Mouse (Mus musculus): Measurements from ENCODE around the gene Sorcs2.
A peak's percentile ranks its signal among the peaks of the same experiment; 100 is the strongest.

Sorcs2 gene

DNA sequence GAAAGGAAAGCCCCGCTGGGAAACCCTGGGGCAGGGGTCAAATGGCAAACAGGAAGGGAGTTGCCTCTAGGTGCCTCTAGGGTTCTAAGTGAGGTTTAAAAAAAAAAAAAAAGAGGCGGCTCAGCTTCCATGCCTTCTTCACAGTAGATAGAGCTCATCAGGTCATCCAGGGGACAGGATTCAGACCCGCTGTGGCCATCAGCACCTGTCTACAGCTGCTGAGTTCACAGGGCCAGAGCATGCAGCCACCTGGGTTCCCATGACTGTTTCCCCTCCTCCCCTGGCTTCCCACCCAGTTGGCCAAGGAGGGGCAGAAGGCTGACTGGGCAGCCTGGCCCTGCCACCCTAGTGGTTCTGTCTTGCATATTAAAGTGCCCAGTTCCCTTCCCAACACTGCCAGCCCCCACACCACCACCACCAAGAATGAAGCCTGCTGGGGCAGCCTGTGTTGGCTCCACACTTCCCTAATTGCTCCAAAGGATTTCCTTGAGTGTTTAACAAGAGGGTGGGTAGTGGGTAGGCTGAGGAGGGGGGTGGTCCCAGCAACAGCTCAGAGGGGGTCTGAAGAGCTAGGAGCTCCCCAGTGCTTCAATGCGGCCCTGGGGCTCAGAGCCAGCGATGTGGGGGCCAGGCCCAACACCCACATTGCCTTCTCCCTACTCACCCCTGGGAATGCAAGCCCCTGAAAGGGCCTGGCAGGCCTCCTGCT, 38.2 kb downstream of the Sorcs2 start:
- no peak for DNase-seq (ENCODE audit: extremely low spot score)

DNA sequence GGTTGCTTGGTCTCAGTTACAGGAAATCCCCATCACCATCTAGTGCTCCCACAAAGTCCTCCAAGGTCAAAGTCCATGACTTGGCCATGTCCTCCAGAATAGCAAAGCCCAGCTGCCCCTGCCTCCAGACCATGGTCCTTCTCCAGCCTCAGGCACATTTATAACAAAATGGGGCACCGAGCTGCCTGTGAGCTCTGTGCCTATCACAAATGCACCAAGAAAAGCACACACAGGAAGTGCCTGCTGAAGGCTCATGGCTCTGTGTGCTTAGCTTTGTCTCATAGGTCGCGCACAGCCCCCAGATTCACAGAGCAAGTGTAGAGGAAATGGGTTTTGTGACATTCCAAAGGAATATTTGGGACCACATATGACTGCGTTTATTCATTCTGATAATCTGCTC, 39.8 kb downstream of the Sorcs2 start:
- DNase-seq (ENCODE audit: extremely low spot score) = no peak

DNA sequence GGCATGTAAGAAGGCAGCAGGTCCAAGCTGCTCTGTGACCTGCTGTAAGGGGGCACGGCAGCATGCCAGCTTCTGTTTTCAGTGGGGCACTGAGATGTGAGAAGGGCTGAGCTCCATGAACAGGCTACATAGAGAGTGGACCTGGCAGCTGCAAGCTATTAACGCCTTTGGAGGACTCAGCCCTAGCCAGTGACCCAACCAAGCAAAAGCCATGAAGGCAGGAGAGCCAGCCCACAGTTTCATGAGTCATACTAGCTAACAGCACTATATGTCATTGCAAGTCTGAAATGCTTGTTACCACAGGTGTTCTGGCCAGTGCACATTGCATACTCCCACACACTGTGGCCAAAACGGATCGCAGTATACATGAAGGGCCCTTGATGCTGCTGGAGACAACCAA, 41.3 kb downstream of the Sorcs2 start:
- no peak for DNase-seq (ENCODE audit: extremely low spot score)

DNA sequence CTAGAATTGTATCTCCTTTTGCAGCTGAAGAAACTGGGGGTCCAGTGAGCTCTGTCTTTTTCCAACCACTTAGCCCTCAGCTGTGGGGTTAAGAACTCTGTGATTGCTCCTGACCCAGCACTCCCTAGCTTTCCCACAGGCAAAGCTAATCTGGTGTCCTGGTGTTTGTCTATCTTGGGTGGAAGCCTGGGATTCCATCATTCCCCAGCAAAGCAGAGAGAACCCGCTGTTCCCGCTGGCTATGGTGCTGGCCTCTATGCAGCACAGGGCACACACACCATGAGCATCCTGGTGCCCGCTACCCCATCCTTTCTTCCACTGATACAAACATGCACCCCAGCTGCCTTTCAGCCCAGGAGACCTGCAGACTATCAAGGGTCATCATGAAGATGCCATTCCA, 42.3 kb downstream of the Sorcs2 start:
- no peak for DNase-seq (ENCODE audit: extremely low spot score)

DNA sequence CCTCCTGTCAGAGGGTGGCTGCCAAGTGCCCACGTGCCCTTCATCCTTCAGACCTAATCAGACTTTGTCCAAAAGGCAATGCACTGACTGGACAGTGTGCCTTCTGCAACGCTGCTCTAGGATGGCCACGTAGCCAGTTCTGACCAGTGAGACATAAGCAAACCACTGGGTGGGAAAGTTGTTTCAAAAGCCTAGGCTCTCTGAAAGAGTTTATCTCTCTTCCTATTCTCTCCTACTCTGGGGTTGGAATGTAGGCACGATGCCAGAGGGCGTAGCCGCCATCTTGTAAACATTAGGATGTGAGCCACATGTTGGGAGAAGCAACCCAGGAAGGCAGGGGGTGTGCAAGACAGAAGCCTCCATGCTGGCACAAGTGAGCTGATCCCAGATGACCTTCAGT, 44.3 kb downstream of the Sorcs2 start:
- no peak for DNase-seq (ENCODE audit: extremely low spot score)

DNA sequence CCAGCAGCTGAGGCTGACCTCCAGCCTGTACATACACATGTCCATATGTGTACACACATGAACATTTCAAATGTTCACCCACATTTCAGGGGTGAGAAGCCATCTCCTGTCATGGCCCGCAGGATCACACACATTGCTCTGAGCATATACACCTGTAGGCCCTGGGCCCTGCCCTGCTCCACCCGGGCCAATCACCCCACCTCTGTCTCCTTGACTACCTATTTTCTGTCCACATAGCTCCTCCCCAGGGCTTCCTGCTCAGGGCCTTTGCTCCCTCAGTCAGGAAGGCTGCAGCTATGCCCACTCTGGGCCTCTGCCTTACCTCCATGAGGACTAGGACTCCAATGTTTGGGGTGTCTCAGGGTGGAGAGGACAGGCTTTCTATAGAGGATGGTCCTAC, 44.7 kb downstream of the Sorcs2 start:
- no peak for DNase-seq (ENCODE audit: extremely low spot score)

DNA sequence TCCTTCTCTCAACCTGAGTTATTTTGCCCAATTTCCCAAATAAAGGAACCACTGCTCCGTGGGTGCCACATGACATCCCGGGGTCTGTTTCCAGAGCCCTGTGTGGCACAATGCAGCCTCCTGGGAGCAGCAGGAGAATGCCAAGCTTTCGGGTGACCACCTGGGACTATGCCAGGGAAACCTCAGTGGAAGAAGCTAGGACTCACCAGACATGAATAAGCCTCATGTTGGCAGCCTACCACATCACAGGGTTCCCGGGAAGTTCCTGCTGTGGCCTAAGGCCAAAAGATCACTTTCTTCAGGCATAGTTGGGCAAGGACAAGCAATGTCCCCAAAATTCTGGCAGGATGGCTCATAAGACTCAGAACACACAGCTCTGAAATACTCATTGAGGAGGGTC, 51.2 kb downstream of the Sorcs2 start:
- DNase-seq (ENCODE audit: extremely low spot score) = no peak

DNA sequence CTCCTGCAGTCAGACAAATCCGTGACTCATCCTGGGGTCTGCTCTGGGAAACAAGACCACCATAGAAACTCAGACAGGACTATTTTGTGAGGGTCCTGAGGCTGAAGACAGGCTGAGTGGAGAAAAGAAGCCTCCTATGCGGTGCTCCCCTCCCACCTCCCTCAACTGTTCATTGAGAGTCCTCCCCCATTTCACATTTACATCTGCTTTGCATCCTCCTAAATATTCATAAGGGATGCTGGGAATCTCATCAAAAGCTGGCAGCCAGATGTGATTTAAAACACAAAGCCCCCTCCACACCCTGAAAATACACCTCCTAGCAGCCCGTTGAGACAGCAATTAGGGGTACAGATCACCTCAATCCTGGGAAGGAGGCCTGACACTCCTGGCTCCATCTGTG, 58.7 kb downstream of the Sorcs2 start:
- no peak for DNase-seq (ENCODE audit: extremely low spot score)

DNA sequence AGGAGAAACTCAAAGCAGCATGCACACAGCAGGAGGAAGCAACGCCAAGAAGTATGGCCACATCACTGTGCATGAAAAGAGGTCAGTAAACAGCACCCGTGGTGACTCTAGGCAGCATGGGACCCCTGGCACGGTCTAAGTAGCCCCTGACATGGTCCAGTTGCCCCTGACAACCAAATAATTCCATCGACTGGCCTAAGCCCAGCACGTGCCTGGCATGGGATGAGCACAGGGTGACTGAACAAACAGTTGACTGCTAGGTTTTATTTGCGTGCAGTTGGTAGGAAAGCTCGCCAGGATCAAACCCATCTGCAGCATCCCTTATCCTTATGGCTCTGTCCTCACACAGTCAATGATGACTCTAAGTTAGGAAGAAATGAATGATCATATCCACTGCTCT, 61.7 kb downstream of the Sorcs2 start:
- no peak for DNase-seq (ENCODE audit: extremely low spot score)

DNA sequence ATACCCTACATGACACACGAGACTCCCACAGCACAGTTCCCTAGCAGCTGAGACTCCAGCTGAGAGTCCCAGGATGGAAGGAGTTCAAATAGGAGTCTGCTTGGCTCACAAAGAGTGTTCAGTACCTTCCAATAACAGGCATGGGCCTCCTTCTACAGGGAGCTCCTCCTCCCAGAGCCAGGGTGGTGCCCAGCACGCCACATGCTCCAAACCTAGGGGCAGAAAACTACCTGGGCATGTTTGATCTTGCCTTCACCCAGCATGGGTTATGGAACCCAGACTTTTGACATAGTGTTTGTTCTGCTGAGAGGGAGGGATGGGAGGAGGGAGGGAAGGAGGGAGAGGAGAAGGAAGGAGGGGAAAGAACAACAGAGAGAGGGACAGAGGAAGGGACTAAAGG, 62.3 kb downstream of the Sorcs2 start:
- DNase-seq (ENCODE audit: extremely low spot score) = no peak

DNA sequence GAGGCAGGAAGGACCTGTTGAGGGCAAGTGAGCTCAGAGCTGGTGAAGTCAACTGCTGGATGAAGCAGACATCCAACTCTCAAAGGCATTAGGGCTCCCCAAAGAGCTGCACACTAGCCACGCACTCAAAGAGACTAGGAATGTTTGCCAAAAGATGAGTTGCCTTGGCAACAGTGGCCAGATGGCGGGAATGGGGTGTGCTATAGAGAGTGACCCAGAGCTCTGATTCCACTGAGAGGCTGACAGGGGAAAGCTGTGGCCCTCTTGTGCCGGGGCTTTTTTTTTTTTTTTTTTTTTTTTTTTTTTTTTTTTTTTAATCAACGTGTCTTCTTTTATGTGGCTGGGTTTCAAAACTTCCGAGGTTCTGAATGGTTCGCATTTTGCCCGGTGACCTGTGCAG, 63.7 kb downstream of the Sorcs2 start:
- peak; percentile 39 for DNase-seq (ENCODE audit: extremely low spot score)

DNA sequence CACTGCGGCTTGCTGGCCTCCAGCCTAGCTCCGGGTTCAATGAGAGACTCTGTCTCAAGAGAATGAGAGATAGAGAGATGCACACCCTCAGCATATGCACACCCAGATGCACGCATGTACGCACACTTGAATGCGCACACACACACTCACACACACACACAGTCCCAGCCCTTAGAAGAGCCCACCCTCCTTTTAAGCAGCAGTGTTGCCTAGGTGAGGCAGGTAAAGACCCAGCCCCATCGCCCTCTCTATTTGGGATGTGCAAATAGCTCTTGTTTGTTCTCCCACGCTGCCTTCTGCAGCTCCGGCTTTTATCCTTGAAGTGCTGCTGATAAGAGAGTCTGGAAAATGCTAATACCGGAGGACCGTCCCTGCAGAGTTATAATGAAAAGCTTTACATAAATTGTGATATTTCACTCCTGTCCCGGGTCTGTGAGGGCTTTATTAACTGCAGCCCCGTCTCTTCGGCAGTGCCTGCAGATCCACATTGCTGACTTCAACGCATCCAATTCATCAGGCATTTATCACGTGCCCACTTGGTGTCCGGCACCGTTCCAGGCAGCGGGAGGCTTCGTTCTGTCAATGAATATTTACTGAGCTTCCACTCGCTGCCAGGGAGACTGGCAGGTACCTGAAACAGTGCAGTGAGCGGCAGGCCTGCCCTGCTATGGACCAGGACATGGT, 67.3 kb downstream of the Sorcs2 start:
- no peak for DNase-seq (ENCODE audit: extremely low spot score)

DNA sequence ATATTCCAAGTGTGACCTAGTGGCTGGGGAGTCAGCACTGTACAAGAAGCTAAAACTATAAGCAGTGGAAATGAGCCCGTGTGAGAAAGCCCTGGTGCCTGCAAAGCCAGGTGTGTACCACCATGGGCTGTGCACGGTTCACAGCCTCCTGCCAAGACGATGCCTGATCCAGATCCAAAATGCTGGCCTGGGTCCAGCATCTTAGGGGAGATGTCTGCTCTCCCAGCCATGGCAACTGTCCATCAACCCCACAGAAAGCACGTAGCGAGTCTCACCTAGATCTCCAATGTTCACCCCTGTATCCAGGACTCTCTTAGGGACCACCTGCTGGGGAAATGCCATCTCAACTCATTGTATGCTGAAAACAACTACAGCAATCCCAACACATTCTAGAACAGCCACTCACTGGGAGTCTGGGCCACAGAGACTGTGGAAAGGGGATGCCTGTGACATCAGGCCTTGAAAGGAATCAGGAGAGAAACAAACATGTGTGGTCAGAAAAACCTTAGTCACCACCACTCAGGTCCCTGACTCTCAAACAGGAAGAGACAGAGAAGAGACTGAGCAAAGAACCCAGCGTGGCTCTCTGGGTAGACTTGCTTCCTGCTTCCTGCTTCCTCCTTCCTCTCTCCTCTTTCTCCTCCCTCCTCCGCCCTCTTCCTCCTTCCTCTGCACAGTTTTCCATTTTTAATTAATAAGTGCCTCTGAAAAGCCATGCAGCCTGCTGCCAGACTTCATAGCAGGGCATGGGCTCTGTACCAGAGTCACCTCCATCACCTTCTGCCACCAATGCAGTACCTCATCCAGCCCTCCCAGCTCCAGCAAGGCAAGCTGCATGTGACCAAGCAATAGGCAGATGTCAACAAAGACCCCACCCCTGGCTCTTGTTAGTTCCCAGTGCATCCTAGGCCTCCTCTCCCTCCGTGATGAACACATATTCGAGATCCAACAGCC, 71.6 kb downstream of the Sorcs2 start:
- no peak for DNase-seq (ENCODE audit: extremely low spot score)

DNA sequence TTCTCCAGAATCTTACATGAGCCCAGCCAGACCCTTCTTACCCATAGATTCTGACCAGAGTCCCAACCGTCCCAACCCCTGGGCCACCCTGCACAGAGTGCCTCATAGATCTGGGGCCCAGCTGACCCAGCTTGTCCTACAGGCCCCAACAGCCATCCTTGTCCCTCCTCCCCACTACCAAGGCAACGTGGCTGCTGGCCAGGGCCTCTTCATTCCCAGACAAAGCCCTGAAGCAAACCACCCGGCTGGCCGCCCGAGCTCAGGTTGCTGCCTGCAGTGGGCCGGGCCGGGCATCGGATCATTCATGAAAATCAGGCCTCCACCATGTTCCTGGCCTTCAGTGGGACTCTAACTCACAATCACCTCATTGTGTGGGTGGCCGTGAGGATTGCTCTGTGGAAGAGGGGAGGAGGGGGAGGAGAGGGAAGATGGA, 73.8 kb downstream of the Sorcs2 start:
- DNase-seq (ENCODE audit: extremely low spot score) = peak; percentile 16

DNA sequence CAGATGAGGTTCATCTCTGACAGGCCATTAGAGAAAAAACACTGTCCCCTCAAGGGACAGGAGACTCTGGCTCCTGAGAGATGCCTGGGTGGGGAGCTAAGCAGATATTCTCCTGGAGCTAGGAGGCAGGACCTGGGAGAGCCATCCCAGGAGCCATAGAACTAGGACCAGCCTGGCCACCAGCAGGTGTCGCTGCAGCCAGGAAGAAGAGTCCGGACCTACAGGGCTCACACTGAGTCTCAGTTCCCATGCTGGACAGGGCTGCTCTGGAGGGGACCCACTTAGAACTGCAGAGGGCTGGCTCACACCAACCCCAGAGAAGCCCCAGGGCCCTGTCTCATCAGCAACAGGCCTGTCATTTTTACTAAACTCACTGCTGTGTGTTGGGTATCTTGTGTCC, 74.4 kb downstream of the Sorcs2 start:
- peak; percentile 81 for DNase-seq (ENCODE audit: extremely low spot score)

DNA sequence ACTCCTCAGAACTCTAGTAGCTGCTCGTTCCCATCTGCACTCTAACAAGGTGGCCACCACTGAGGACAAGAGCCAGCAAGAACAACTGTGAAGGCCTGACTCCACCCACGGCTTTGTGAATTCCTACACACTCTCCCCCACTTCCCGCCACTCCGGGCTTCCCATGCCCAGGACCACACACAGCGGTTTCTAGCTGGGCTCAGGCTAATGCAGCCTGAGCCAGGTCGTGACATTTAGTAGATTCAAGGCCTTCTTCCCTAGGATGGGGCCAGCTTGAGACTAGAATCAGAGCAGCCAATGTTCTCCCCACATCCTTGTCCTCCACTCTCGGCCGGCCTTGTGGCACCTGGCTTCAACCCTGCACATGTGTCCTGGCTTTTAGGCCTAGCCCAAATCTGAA, 76.4 kb downstream of the Sorcs2 start:
- peak; percentile 48 for DNase-seq (ENCODE audit: extremely low spot score)

DNA sequence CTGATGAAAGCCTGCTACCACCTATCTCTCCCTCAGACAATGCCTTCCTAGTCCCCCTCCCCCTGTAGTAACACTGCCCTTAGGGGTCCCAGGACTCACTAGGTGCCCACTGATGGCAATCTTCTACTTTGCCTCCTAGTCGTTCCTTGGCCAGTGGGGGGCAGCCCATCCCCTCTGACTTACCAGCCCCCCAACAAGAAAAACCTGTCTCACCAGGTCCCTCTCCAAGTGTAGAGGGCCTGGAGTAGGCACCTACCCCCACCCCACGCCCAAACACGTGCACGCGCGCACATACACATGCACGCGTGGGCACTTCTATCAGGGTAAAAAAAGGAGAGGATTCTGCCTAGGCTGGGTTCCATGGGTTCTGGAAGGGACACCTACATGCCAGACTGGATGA, 77.3 kb downstream of the Sorcs2 start:
- DNase-seq (ENCODE audit: extremely low spot score) = no peak

DNA sequence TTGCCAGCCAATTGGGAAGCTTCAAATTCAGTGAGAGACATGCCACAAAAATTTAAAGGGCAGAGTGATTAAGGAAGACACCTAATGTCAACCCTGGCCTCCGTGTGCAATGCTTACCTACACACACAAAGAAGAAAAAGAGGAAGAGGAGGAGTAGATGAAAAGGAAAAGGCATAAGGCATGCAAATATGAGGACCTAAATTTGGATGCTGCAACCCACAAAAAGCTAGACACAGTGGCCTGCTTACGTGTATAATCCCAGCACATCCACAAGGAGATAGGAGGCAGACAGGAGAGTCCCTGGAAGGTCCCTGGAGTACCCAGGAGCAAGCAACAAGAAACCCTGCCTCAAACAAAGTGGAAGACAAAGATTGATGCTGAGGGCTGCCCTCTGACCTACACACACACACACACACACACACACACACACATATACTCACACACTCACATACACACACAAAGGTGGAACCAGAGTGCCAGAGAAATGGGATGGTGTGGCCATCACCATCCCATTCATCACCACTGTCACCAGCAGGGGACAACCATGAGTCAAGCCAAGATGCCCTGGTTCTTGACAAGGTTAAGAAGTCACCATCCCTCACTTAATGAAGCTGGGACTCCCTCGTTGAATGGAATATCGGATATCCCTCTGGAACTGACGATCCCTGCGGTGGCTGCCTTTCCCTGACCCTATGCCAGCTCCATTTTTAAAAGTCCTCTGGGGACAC, 80.1 kb downstream of the Sorcs2 start:
- peak; percentile 35 for DNase-seq (ENCODE audit: extremely low spot score)

DNA sequence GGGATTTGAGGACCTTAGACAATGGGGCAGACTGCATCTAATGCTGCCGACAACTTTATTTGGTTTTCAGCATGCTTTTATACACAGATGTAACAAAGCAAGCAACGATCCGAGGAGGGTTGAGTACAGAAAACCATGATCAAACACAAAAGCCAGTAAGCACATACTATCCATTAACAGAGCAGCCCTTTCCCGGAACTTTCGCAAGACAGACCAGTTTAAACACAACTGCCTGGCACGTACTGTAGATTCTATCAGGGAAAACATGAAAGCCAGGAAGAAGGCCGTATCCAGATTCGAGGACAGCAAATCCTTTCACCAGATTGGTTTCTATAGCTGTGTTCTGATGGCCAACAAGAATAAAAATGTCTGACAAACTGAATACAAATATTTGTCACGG, 82.8 kb downstream of the Sorcs2 start:
- no peak for DNase-seq (ENCODE audit: extremely low spot score)

DNA sequence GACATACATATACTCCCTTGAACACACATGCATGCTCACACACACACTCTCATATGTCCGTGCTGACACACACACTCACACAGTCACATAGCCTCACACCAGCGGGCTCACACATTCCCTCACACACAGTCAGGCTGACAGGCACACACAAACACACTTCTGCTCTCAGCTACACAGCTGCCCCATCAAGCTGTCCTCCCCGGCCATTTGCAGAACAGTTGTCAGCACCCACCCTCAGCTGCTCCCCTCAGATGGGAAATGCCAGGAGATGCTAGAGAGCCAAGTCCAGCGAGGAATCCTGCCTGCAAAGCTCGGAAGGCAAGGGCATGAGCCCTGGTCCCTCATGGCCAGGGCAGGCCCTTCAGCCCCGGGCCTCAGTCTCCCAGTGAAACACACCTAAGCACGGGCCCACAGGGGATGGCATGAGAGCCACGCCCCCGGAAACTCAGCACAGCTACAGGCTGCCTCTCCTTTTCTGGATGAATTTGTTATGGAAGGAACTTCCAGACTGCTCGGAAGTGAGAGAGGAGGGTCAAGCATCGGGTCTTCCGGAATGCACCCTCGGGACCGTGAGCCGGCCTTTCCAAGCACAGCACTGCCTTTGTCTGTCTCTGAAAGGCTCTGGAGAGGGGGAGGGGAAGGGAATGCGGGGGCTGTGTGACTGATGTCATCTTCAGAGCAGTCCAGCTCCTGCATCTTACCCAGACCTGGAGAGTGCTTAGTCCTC, 84.4 kb downstream of the Sorcs2 start:
- peak; percentile 71 for DNase-seq (ENCODE audit: extremely low spot score)

DNA sequence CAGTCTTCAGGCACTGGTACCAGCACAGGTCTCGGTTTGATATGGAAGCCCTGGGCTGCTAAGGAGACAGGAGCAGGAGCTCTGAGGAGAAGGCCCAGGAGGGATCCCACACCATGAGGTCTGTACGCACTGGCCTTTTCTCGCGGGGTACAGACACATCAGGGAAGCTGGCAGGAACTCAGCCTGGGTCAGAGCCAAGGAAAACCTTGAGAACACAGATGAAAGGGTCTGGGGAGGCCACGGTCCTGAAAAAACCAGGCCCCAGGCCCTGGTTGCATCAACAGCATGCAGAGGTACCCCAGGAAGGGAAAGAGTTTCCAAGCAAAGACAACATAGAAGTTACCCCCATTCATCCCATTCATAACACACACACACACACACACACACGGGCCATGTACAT, 85.0 kb downstream of the Sorcs2 start:
- no peak for DNase-seq (ENCODE audit: extremely low spot score)

All from embryo, embryonic 9.5 days (tissue).